Mouse (Mus musculus) bone marrow macrophage, adult 2 months (primary cell): Measurements from ENCODE around the gene Eepd1. TPM values are rescaled to one million over a fixed set of nuclear protein-coding genes. Genes with fewer than 3 reads are reported as not detected.
A peak's percentile ranks its signal among the peaks of the same experiment; 100 is the strongest.

Source experiments
- H3K27ac ChIP-seq: 2 replicates; pipeline ENCODE4 v1.5.1; 2012; ENCODE audit warnings: low read depth, low read length; ENCODE audit not compliant: insufficient read depth
- H3K4me1 ChIP-seq: 2 replicates; pipeline ENCODE4 v1.6.1; 2012; ENCODE audit warnings: low read length; ENCODE audit not compliant: control insufficient read depth, insufficient read depth
- H3K4me3 ChIP-seq: 2 replicates; pipeline ENCODE4 v1.5.1; 2012; ENCODE audit warnings: mild to moderate bottlenecking, low read length, moderate library complexity; ENCODE audit not compliant: insufficient read depth
- CTCF ChIP-seq: IDR thresholded peaks from 2 replicates; pipeline ENCODE4 v1.5.1; 2012; ENCODE audit warnings: low read depth, mild to moderate bottlenecking, low read length, moderate library complexity
- POLR2A ChIP-seq: IDR thresholded peaks from 2 replicates; pipeline ENCODE4 v1.6.1; 2012; ENCODE audit warnings: mild to moderate bottlenecking, low read depth, low read length, borderline replicate concordance
- polyA plus RNA-seq: library from polyadenylated mRNA; stranded (reverse); fragments of >200 nt; gene quantifications from 2 replicates; pipeline ENCODE4 v1.2.4, GENCODE M21; 2012; ENCODE audit not compliant: missing spikeins, insufficient read depth, insufficient read length

Eepd1 gene
- polyA plus RNA-seq, 1 experiment = 26.6 TPM

- H3K27ac ChIP-seq = no peak overlapping the region
- peaks cover 37% of the 10 kb centered on the region for H3K4me1 ChIP-seq
- TF ChIP-seq CTCF (no peak), POLR2A (no peak)
- no peak overlapping the region for H3K4me3 ChIP-seq
Measured at GRCm38 (mm10) chr9:25487446-25488110, 6.2 kb downstream of the Eepd1 start.

GRCm38 (mm10) chr9:25488581-25488980 is 7.2 kb downstream of the Eepd1 start:
- Histone ChIP-seq H3K27ac (no peak overlapping the region), H3K4me3 (no peak overlapping the region), H3K4me1 (peaks cover 39% of the 10 kb centered on the region)
- no peak for TF ChIP-seq POLR2A
- no peak for TF ChIP-seq CTCF

- Histone ChIP-seq H3K27ac (no peak overlapping the region), H3K4me3 (no peak overlapping the region), H3K4me1 (peaks cover 44% of the 10 kb centered on the region)
- TF ChIP-seq CTCF (no peak), POLR2A (no peak)
Measured at GRCm38 (mm10) chr9:25489221-25489960, 8.0 kb downstream of the Eepd1 start.

GRCm38 (mm10) chr9:25490278-25491145 is 9.2 kb downstream of the Eepd1 start:
- Histone ChIP-seq H3K27ac (peak overlapping the region; percentile 20; the same call in 1 of the 2 replicates), H3K4me3 (no peak overlapping the region)
- no peak for TF ChIP-seq POLR2A
- TF ChIP-seq CTCF = no peak

GRCm38 (mm10) chr9:25493918-25494317 is 12.6 kb downstream of the Eepd1 start:
- peaks cover 24% of the 10 kb centered on the region for H3K4me1 ChIP-seq
- TF ChIP-seq POLR2A (no peak), CTCF (no peak)
- H3K4me3 ChIP-seq = no peak overlapping the region
- H3K27ac ChIP-seq = no peak overlapping the region

More at GRCm38 (mm10) chr9:25490278-25491145, 9.2 kb downstream of the Eepd1 start:
- peaks cover 38% of the 10 kb centered on the region for H3K4me1 ChIP-seq

DNA sequence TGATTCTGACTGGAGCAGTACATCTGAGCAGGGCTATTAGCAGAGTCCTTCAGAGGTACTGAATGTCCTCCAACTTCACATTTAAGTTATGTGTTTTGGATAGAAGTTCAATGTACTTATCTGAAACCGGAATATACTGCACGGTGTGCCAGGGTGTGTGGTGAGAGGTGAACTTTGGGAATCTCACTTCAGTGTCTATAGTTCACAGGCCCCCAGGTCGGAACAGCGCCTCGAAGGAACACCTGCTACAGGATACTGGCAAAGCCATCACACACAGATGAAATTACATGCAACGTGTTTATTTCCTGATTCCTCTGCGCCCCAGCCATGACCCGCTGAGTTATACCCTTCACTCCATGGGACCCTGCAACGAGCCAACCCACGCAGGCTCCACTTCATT is 14.3 kb downstream of the Eepd1 start:
- Histone ChIP-seq H3K4me3 (no peak overlapping the region), H3K27ac (no peak overlapping the region), H3K4me1 (peaks cover 24% of the 10 kb centered on the region)
- TF ChIP-seq CTCF = no peak
- TF ChIP-seq POLR2A = no peak

GRCm38 (mm10) chr9:25496196-25496595 is 14.8 kb downstream of the Eepd1 start:
- no peak overlapping the region for H3K27ac ChIP-seq
- H3K4me1 ChIP-seq = peaks cover 20% of the 10 kb centered on the region
- H3K4me3 ChIP-seq = no peak overlapping the region
- TF ChIP-seq CTCF (no peak), POLR2A (no peak)

DNA sequence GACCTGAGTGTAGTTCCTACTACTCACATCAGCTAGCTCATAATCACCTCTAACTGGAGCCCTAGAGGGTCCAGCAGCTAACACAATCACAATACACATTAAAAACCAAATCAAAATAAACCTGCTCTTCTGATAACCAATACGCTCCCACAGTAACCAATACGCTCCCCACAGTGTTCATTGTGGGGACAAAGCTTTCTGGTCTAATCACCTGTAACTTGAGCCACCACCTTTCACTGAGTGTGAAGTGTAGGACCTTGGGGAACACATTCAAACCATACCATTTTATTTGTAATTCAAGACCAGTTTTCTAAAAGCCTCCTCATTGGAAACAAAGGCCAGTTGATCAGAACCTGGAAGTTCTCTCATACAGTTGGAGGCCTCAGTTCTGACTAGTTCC is 15.4 kb downstream of the Eepd1 start:
- no peak for TF ChIP-seq POLR2A
- TF ChIP-seq CTCF = no peak
- Histone ChIP-seq H3K4me1 (peaks cover 20% of the 10 kb centered on the region), H3K4me3 (no peak overlapping the region), H3K27ac (no peak overlapping the region)

GRCm38 (mm10) chr9:25498770-25499169 is 17.4 kb downstream of the Eepd1 start:
- Histone ChIP-seq H3K4me3 (no peak overlapping the region), H3K27ac (no peak overlapping the region), H3K4me1 (peaks cover 25% of the 10 kb centered on the region)
- TF ChIP-seq POLR2A (no peak), CTCF (no peak)
